Mouse (Mus musculus): ENCODE data around the gene Ddx39. TPM values are rescaled to one million over a fixed set of nuclear protein-coding genes. Genes with fewer than 3 reads are reported as not detected.

The Ddx39 gene
- total and polyA plus RNA-seq, 3 experiments: 272 to 304 (median 279) TPM

GRCm38 (mm10) chr8:83736681-83737080 lies 21.7 kb downstream of the Ddx39 start:
- H3K36me3 ChIP-seq (ENCODE audit: control insufficient read depth in 1 of 2, insufficient read depth in 2 of 2, low read length in 2 of 2): peaks cover 1 to 21% of the 10 kb centered on the region in 2 experiments; a peak in 3 of 4 replicates
- no peaks in the 10 kb centered on the region for H3K9me3 ChIP-seq (replicated peaks; ENCODE audit: insufficient read depth, low read length)
- TF ChIP-seq JUND (IDR thresholded peaks at IDR 0.05; ENCODE audit: low read depth, low read length) (no peak), NRF1 (IDR thresholded peaks at IDR 0.05; ENCODE audit: insufficient read depth, low read depth, low read length, poor library complexity, severe bottlenecking) (no peak), ZMIZ1 (IDR thresholded peaks at IDR 0.05; ENCODE audit: low read depth, low read length) (no peak), ELF1 (IDR thresholded peaks at IDR 0.05; ENCODE audit: low read depth, low read length) (no peak), CHD2 (IDR thresholded peaks at IDR 0.05; ENCODE audit: low read length) (no peak), CTCF (IDR thresholded peaks at IDR 0.05 in 2 of 3, conservative IDR thresholded peaks at IDR 0.05 in 1 of 3; ENCODE audit: control insufficient read depth in 1 of 3, insufficient read depth in 1 of 3, low read depth in 2 of 3, low read length in 3 of 3, poor library complexity in 1 of 3, severe bottlenecking in 1 of 3) (no peak), SMC3 (IDR thresholded peaks at IDR 0.05; ENCODE audit: low read depth, low read length) (no peak), MYC (IDR thresholded peaks at IDR 0.05; ENCODE audit: low read depth, low read length) (no peak), USF1 (IDR thresholded peaks at IDR 0.05; ENCODE audit: low read depth, low read length) (no peak), USF2 (IDR thresholded peaks at IDR 0.05; ENCODE audit: borderline replicate concordance in 1 of 2, insufficient read depth in 1 of 2, low read depth in 1 of 2, low read length in 2 of 2) (no peak)
- H3K4me1 ChIP-seq (ENCODE audit: control insufficient read depth in 1 of 2, insufficient read depth in 2 of 2, low read length in 2 of 2): peaks cover 12 to 31% of the 10 kb centered on the region in 2 experiments
- H3K27me3 ChIP-seq (ENCODE audit: control insufficient read depth in 1 of 2, insufficient read depth in 2 of 2, low read length in 2 of 2): no peaks in the 10 kb centered on the region
- no peak for DNase-seq (ENCODE audit: low read depth, low spot score)
- no peak overlapping the region for H3K27ac ChIP-seq (ENCODE audit: control insufficient read depth, low read depth, low read length)
- H3K79me2 ChIP-seq (ENCODE audit: control insufficient read depth, insufficient read depth, low read length, poor library complexity): peaks cover 3% of the 10 kb centered on the region; the same call in 1 of the 2 replicates
- no peak overlapping the region for H3K4me3 ChIP-seq (ENCODE audit: control insufficient read depth in 1 of 2, insufficient read depth in 1 of 2, low read depth in 2 of 2, low read length in 2 of 2)
- no peak overlapping the region for H3K9ac ChIP-seq (ENCODE audit: control insufficient read depth, low read depth, low read length, poor library complexity, severe bottlenecking)

GRCm38 (mm10) chr8:83737346-83737745 lies 22.4 kb downstream of the Ddx39 start:
- H3K36me3 ChIP-seq (ENCODE audit: control insufficient read depth in 1 of 2, insufficient read depth in 2 of 2, low read length in 2 of 2): peaks cover 1 to 23% of the 10 kb centered on the region in 2 experiments; a peak in 3 of 4 replicates
- no peak overlapping the region for H3K9ac ChIP-seq (ENCODE audit: control insufficient read depth, low read depth, low read length, poor library complexity, severe bottlenecking)
- H3K27ac ChIP-seq (ENCODE audit: control insufficient read depth, low read depth, low read length): no peak overlapping the region
- TF ChIP-seq USF2 (IDR thresholded peaks at IDR 0.05; ENCODE audit: borderline replicate concordance in 1 of 2, insufficient read depth in 1 of 2, low read depth in 1 of 2, low read length in 2 of 2): no peak
- TF ChIP-seq CTCF (IDR thresholded peaks at IDR 0.05 in 2 of 3, conservative IDR thresholded peaks at IDR 0.05 in 1 of 3; ENCODE audit: control insufficient read depth in 1 of 3, insufficient read depth in 1 of 3, low read depth in 2 of 3, low read length in 3 of 3, poor library complexity in 1 of 3, severe bottlenecking in 1 of 3): peak; percentile 32 to 44 (median 34)
- peaks cover 12 to 38% of the 10 kb centered on the region in 2 experiments for H3K4me1 ChIP-seq (ENCODE audit: control insufficient read depth in 1 of 2, insufficient read depth in 2 of 2, low read length in 2 of 2)
- no peaks in the 10 kb centered on the region for H3K9me3 ChIP-seq (replicated peaks; ENCODE audit: insufficient read depth, low read length)
- H3K27me3 ChIP-seq (ENCODE audit: control insufficient read depth in 1 of 2, insufficient read depth in 2 of 2, low read length in 2 of 2): no peaks in the 10 kb centered on the region
- peaks cover 3% of the 10 kb centered on the region; the same call in 1 of the 2 replicates for H3K79me2 ChIP-seq (ENCODE audit: control insufficient read depth, insufficient read depth, low read length, poor library complexity)
- H3K4me3 ChIP-seq (ENCODE audit: control insufficient read depth in 1 of 2, insufficient read depth in 1 of 2, low read depth in 2 of 2, low read length in 2 of 2): no peak overlapping the region
- DNase-seq (ENCODE audit: low read depth, low spot score): no peak

GRCm38 (mm10) chr8:83737852-83738562 lies 23.0 kb downstream of the Ddx39 start:
- H3K79me2 ChIP-seq (ENCODE audit: control insufficient read depth, insufficient read depth, low read length, poor library complexity): peaks cover 3% of the 10 kb centered on the region; the same call in 1 of the 2 replicates
- no peaks in the 10 kb centered on the region for H3K9me3 ChIP-seq (replicated peaks; ENCODE audit: insufficient read depth, low read length)

More at GRCm38 (mm10) chr8:83737852-83738562, 23.0 kb downstream of the Ddx39 start:
- no peak overlapping the region for H3K4me3 ChIP-seq (ENCODE audit: control insufficient read depth in 1 of 2, insufficient read depth in 1 of 2, low read depth in 2 of 2, low read length in 2 of 2)
- no peaks in the 10 kb centered on the region for H3K27me3 ChIP-seq (ENCODE audit: control insufficient read depth in 1 of 2, insufficient read depth in 2 of 2, low read length in 2 of 2)
- DNase-seq (ENCODE audit: low read depth, low spot score): peak; percentile 52
- H3K9ac ChIP-seq (ENCODE audit: control insufficient read depth, low read depth, low read length, poor library complexity, severe bottlenecking): no peak overlapping the region
- peaks cover 17 to 44% of the 10 kb centered on the region in 2 experiments for H3K4me1 ChIP-seq (ENCODE audit: control insufficient read depth in 1 of 2, insufficient read depth in 2 of 2, low read length in 2 of 2)
- H3K36me3 ChIP-seq (ENCODE audit: control insufficient read depth in 1 of 2, insufficient read depth in 2 of 2, low read length in 2 of 2): peaks cover 1 to 27% of the 10 kb centered on the region in 2 experiments; a peak in 3 of 4 replicates
- H3K27ac ChIP-seq (ENCODE audit: control insufficient read depth, low read depth, low read length): no peak overlapping the region
- TF ChIP-seq MEF2A (IDR thresholded peaks at IDR 0.05; ENCODE audit: extremely low read depth, insufficient replicate concordance, low read depth, low read length, poor library complexity, severe bottlenecking): no peak
- no peak for TF ChIP-seq KAT2A (conservative IDR thresholded peaks at IDR 0.05; ENCODE audit: low read depth, low read length)
- TF ChIP-seq POLR2AphosphoS5 (IDR thresholded peaks at IDR 0.05; ENCODE audit: borderline replicate concordance, low read depth, low read length): no peak
- TF ChIP-seq RCOR1 (IDR thresholded peaks at IDR 0.05; ENCODE audit: low read depth, low read length): no peak
- TF ChIP-seq NELFE (IDR thresholded peaks at IDR 0.05; ENCODE audit: low read depth, low read length): no peak
